Mouse (Mus musculus): ENCODE results near the gene Carmil2.

Carmil2 gene

GRCm38 (mm10) chr8:105697196-105697780 is 11.2 kb downstream of the Carmil2 start:
- peak; percentile 22 for DNase-seq

DNA sequence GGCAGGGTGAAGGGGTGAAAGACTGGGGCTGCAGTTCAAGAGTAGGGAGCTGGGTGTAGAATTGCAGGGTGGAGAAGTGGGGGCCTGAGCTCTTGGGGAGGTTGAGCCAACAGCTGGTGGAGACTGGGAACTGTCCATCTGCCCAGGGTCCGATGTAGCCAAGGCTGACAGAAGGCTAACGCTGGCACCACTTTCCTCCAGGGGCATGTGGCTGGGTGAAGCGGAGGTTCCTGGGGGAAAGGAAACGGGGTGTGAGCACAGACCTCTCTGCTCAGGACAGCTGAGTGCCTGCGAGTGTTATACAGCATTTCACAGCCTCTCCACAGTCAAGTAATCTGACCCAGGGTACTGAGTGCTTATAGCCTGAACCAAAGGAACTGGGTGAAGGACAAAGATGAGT is 12.7 kb downstream of the Carmil2 start:
- DNase-seq, result no peak

- no peak for DNase-seq
Observed at GRCm38 (mm10) chr8:105699488-105700215, 13.6 kb downstream of the Carmil2 start.

- DNase-seq, result peak; percentile 65
Observed at GRCm38 (mm10) chr8:105700566-105700965, 14.5 kb downstream of the Carmil2 start.

- DNase-seq, result peak; percentile 99
Observed at GRCm38 (mm10) chr8:105700966-105701824, 15.1 kb downstream of the Carmil2 start, which contains the start of the genes Acd and Pard6a. Gene Acd (minus strand): TSS chr8:105701102. Gene Pard6a (plus strand): TSS chr8:105701148.

- DNase-seq, result peak; percentile 30
Observed at GRCm38 (mm10) chr8:105702001-105702401, 15.9 kb downstream of the Carmil2 start.

DNA sequence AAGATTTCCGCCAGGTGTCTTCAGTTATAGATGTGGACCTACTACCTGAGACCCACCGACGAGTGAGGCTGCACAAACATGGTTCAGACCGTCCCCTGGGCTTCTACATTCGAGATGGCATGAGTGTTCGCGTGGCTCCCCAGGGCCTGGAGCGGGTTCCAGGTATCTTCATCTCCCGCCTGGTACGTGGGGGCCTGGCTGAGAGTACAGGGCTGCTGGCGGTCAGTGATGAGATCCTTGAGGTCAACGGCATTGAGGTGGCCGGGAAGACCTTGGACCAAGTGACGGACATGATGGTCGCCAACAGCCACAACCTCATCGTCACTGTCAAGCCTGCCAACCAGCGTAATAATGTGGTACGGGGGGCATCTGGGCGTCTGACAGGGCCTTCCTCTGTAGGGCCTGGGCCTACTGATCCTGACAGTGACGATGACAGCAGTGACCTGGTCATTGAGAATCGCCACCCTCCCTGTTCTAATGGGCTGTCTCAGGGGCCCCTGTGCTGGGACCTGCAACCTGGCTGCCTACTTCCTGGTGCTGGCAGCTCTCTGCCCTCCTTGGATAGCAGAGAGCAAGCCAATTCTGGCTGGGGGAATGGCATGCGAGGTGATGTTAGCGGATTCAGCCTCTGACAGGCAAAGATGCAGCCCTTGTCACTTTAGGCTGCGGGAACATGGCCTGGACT is 16.8 kb downstream of the Carmil2 start:
- peak; percentile 22 for DNase-seq

DNA sequence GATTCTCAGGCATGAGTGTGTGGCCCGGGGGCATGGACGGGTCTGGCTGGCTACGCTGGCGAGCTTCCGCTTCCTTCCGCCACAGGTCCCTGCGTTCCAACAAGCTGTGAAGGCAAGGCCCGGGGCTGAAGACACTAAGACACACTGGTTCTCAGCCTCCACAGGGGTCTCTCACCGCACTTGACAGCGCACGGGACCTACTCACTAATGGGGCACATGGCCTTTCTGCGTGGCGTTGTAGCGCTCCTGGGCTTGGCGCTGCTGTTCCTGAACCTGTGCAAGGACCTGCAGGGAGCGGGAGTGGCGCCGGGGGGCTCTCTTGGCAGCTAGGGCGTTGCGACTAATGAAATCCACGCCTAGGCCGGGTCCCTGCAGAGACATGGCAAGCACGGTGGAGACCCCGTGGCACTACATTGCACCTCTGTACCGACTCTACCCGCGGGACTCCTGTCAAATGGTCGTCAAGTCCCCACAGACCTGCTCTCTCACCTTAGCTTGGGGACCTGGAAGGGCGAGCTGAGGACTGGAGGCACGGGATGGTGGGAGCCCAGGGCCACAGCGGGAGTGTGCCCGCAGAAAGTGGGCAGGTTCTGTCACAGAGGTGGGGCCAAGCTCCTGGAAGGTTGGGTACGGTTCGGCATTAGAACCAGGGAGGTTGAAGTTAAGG is 18.2 kb downstream of the Carmil2 start:
- DNase-seq, result peak; percentile 23

DNA sequence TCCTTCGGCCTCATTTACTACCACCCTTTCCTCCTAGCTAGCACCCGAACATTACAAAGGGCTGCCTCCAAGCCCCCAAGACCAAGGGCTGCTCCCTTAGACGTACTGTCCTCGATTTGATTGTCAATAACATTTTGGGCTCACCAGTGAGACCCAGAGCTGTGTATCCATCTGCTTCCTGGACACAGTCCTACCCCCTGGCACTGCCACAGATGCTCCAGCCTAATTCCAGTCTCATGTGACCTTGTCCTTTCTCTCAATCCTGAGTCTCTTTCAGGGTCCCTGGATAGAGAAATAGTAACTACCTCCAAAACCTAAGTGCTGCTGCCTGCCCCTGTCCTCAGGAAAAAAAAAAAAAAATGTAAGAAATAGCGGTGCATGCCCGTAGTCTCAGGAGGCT is 18.9 kb downstream of the Carmil2 start:
- no peak for DNase-seq

DNA sequence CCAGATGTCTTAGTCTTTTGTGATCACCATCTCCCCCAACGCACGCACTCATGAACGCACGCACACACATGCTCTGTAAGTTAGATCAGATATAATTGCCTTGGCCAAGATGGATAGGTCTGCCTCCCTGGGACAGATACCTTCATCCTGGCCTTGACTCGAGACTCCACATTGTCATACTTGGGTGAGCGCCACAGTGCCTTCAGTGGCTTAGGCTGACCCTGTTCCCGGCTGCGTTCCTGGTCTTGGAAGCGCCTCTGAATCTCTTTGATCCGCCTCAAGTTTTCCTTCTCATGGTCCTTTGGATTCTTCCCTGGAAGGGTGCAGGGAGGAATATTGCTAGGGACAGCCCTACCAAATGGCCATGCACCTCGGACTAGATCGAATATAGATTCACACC is 20.4 kb downstream of the Carmil2 start:
- no peak for DNase-seq

DNA sequence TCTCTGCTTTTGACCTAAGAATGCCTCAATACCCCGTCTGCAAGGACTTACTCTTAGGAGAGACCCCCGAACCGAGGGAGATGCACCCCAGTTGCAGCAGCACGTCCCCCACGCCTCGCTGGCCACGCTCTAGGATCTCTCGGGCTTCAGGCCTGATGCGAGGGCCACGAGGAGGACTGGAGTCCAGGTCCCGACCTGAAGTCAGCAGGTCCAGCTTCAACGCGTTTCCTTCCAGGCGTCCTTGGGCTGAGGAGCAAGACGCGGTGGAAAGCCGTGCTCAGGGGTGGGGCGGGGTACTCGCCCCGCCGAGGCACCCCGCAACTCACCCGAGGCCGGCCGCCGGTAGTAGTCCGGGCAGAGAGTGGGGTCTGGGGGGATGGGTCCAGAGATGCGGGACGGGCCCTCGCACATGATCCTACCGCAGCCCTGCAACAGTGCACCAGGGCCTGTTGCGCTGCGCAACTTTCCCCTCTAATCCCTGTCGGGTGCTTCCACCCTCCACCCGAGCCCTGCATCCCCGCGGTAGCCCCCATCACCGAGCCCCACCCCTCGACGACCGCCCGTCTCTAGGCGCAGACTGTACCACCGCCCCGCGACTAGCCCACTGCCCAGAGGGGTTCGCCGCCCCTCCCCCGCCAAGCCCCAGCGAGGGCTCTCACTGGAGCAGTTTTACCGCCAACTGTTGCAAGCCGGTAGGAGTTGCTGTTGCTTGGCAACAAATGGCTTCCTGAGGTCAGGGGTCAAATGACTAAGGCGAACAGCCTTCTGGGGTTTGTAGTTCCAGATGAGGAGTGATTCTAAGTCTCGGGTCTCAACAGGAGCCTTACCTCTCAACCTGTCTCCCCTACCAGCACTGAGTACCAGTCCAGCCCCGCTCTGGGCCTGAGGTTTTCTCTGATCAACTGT is 21.7 kb downstream of the Carmil2 start, which contains the start of the genes 4933405L10Rik and Enkd1:
Gene 4933405L10Rik (plus strand): TSS at position 158 of the 906 bp plus-strand sequence.
Gene Enkd1 (minus strand): TSS at position 713 of the 906 bp plus-strand sequence.
- peak; percentile 88 for DNase-seq

DNA sequence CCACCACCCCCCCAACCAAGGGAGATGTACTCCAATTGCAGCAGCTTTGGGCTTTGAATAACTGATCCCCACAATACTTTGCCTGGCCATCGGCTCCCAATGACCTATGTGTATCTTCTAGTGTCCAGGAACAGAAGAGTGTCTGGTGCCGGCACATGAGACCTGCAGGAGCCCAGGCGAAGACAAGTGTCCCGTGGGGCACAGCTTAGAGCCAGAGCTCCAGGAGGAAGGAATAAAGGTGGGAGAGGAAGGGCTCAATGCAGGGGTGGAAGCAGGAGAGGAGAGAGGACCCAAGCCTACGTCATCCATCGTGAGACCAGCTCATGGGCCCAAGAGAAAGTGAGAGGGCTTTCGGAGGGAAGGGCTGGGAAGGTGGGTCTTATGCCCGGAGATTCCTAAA is 22.6 kb downstream of the Carmil2 start:
- peak; percentile 20 for DNase-seq

DNA sequence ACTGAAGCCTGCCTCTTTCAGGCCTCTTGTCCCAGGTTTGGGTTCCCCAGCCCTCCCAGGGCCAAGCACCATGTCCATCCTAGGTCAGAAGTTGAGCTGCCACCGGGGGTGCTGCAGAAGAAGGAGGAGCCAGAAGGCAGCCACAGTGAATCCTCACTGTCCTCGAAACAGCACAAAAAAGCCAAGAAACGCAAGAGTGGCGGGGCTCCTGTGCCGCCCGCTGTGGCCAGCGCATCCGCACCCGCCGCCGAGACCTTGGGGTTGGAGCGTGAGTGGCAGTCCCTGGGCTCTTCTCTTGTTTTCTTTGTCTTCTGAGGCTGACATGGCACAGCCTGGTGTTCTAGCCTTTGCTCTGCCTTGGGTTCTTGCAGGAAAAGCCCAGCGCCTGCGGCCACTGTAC is 23.2 kb downstream of the Carmil2 start:
- DNase-seq, result peak; percentile 35

DNA sequence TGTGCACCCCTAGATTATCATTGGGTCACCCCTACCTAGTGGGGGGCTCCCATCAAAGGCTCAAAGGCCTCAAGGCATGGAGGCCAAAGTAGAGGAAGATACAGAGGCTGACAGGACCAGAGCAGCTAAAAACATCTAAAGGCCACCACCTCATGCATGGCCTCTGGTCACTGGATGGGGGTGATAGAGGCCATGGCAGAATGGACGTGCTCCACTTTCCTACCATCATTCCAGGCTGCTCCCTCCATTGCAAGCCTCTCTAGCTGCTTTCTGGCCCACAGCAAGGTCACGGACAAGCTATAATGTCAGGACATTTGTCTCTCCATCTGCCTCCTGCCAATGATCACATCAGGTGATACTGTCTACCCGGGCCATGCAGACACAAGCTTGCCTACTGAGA is 26.2 kb downstream of the Carmil2 start:
- DNase-seq, result no peak

DNA sequence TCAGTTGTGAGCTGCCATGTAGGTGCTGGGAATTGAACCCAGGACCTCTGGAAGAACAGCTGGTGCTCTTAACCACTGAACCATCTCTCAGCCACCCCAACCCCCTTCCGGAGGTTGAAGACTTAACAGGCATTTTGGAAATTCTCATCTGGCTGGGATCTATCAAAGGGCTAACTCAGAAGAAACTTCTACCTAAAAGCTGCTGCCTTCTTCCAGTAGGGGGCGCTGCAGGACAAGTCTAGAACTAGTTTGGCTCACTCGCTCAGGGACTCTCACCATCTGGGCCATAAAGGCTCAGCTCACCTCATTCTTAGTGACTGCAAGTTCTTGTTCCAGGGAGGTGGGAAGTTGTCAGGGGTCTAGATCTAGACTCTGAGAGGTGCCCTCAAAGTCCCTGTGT is 28.1 kb downstream of the Carmil2 start:
- DNase-seq, result peak; percentile 95

GRCm38 (mm10) chr8:105715042-105715441 is 29.0 kb downstream of the Carmil2 start:
- no peak for DNase-seq

- no peak for DNase-seq
Observed at GRCm38 (mm10) chr8:105716302-105716945, 30.4 kb downstream of the Carmil2 start.

GRCm38 (mm10) chr8:105719637-105720036 is 33.6 kb downstream of the Carmil2 start:
- DNase-seq, result no peak

DNA sequence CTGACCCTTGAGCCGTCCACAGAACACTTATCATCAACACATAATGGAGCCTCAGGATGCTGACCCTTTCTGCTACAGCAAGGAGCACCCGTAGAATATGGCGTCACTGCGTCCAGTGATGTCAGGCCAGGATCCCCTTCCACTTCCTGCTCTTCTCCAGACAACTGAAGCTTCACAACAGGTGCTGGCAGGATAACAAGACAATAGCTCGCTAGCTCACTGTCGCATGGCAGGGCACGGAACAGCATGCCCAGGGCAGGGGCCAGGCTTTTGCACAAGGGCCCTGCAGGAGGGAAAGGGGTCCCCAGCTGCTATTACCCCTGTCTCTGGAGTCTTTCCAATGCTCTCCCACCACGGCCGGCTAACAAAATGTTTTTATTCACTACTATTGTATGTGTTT is 36.8 kb downstream of the Carmil2 start:
- DNase-seq, result no peak

- DNase-seq, result no peak
Observed at GRCm38 (mm10) chr8:105725726-105726125, 39.7 kb downstream of the Carmil2 start.

Data from thymus, postnatal 4 days (tissue).